Mouse (Mus musculus): ENCODE measurements at regions not wholly inside any gene's neighbourhood (a gene's known extent, or its start where the extent isn't known, plus 50 kb on each side); places are given as distances from the start of the nearest gene placed in this dataset.

GRCm38 (mm10) chr3:52531686-52532351, 263.7 kb downstream of the Foxo1 start:
- H3K36me3 ChIP-seq (ENCODE audit: control insufficient read depth, insufficient read depth) = no peaks in the 10 kb centered on the region
- H3K4me1 ChIP-seq (ENCODE audit: control insufficient read depth, insufficient read depth, low read length) = no peaks in the 10 kb centered on the region
- no peak overlapping the region for H3K27ac ChIP-seq (ENCODE audit: low read length)
- no peak overlapping the region for H3K4me2 ChIP-seq (ENCODE audit: low read depth, low read length)
- 68% methylated on average over 8 of the region's 8 CpGs for WGBS
- H3K27me3 ChIP-seq (ENCODE audit: control insufficient read depth, insufficient read depth, low read length) = peaks cover 4% of the 10 kb centered on the region
- ATAC-seq (replicated peaks; ENCODE audit: extremely low read depth, insufficient read depth, low FRiP score) = no peak
- no peaks in the 10 kb centered on the region for H3K9me3 ChIP-seq (replicated peaks; ENCODE audit: control insufficient read depth, low read length)
- no peak overlapping the region for H3K4me3 ChIP-seq (ENCODE audit: low read length)
- H3K9ac ChIP-seq (ENCODE audit: low read length) = no peak overlapping the region

GRCm38 (mm10) chr3:52530406-52530970, 262.4 kb downstream of the Foxo1 start:
- 81% methylated on average over 7 of the region's 7 CpGs for WGBS
- peaks cover 7% of the 10 kb centered on the region; the same call in 1 of the 2 replicates for H3K27me3 ChIP-seq (ENCODE audit: control insufficient read depth, insufficient read depth, low read length)
- H3K4me2 ChIP-seq (ENCODE audit: low read depth, low read length) = no peak overlapping the region
- H3K9me3 ChIP-seq (replicated peaks; ENCODE audit: control insufficient read depth, low read length) = no peaks in the 10 kb centered on the region
- H3K27ac ChIP-seq (ENCODE audit: low read length) = no peak overlapping the region
- H3K4me3 ChIP-seq (ENCODE audit: low read length) = no peak overlapping the region
- no peaks in the 10 kb centered on the region for H3K36me3 ChIP-seq (ENCODE audit: control insufficient read depth, insufficient read depth)
- ATAC-seq (replicated peaks; ENCODE audit: extremely low read depth, insufficient read depth, low FRiP score) = no peak
- H3K4me1 ChIP-seq (ENCODE audit: control insufficient read depth, insufficient read depth, low read length) = no peaks in the 10 kb centered on the region
- no peak overlapping the region for H3K9ac ChIP-seq (ENCODE audit: low read length)

- Histone ChIP-seq H3K27me3 (ENCODE audit: control insufficient read depth, insufficient read depth, low read length) (peaks cover 5% of the 10 kb centered on the region), H3K27ac (ENCODE audit: low read length) (no peak overlapping the region), H3K4me1 (ENCODE audit: control insufficient read depth, insufficient read depth, low read length) (no peaks in the 10 kb centered on the region), H3K36me3 (ENCODE audit: control insufficient read depth, insufficient read depth) (no peaks in the 10 kb centered on the region), H3K4me2 (ENCODE audit: low read depth, low read length) (no peak overlapping the region), H3K9ac (ENCODE audit: low read length) (no peak overlapping the region), H3K9me3 (replicated peaks; ENCODE audit: control insufficient read depth, low read length) (no peaks in the 10 kb centered on the region), H3K4me3 (ENCODE audit: low read length) (no peak overlapping the region)
- WGBS = 72% methylated on average over 6 of the region's 6 CpGs
- ATAC-seq (replicated peaks; ENCODE audit: extremely low read depth, insufficient read depth, low FRiP score) = no peak
These were observed 261.0 kb downstream of the Foxo1 start for GRCm38 (mm10) chr3:52529136-52529535.

GRCm38 (mm10) chr3:52528521-52528920, 260.4 kb downstream of the Foxo1 start:
- H3K4me3 ChIP-seq (ENCODE audit: low read length) = no peak overlapping the region
- H3K27ac ChIP-seq (ENCODE audit: low read length) = no peak overlapping the region
- H3K9me3 ChIP-seq (replicated peaks; ENCODE audit: control insufficient read depth, low read length) = no peaks in the 10 kb centered on the region
- H3K36me3 ChIP-seq (ENCODE audit: control insufficient read depth, insufficient read depth) = no peaks in the 10 kb centered on the region
- H3K9ac ChIP-seq (ENCODE audit: low read length) = no peak overlapping the region
- 87% methylated on average over 7 of the region's 7 CpGs for WGBS
- H3K27me3 ChIP-seq (ENCODE audit: control insufficient read depth, insufficient read depth, low read length) = peaks cover 5% of the 10 kb centered on the region; the same call in 1 of the 2 replicates
- H3K4me2 ChIP-seq (ENCODE audit: low read depth, low read length) = no peak overlapping the region
- no peak for ATAC-seq (replicated peaks; ENCODE audit: extremely low read depth, insufficient read depth, low FRiP score)
- H3K4me1 ChIP-seq (ENCODE audit: control insufficient read depth, insufficient read depth, low read length) = no peaks in the 10 kb centered on the region

- H3K9me3 ChIP-seq (replicated peaks; ENCODE audit: control insufficient read depth, low read length) = no peaks in the 10 kb centered on the region
- H3K27ac ChIP-seq (ENCODE audit: low read length) = no peak overlapping the region
- peaks cover 5% of the 10 kb centered on the region; the same call in 1 of the 2 replicates for H3K27me3 ChIP-seq (ENCODE audit: control insufficient read depth, insufficient read depth, low read length)
- H3K4me3 ChIP-seq (ENCODE audit: low read length) = no peak overlapping the region
- ATAC-seq (replicated peaks; ENCODE audit: extremely low read depth, insufficient read depth, low FRiP score) = no peak
- no peak overlapping the region for H3K4me2 ChIP-seq (ENCODE audit: low read depth, low read length)
- H3K4me1 ChIP-seq (ENCODE audit: control insufficient read depth, insufficient read depth, low read length) = no peaks in the 10 kb centered on the region
- H3K36me3 ChIP-seq (ENCODE audit: control insufficient read depth, insufficient read depth) = no peaks in the 10 kb centered on the region
- 64% methylated on average over 3 of the region's 3 CpGs for WGBS
- H3K9ac ChIP-seq (ENCODE audit: low read length) = no peak overlapping the region
These were observed 259.6 kb downstream of the Foxo1 start for GRCm38 (mm10) chr3:52527781-52528180.

- WGBS = 54% methylated on average over 14 of the region's 14 CpGs
- Histone ChIP-seq H3K27ac (ENCODE audit: low read length) (no peak overlapping the region), H3K27me3 (ENCODE audit: control insufficient read depth, insufficient read depth, low read length) (peaks cover 5% of the 10 kb centered on the region; the same call in 1 of the 2 replicates), H3K4me3 (ENCODE audit: low read length) (no peak overlapping the region), H3K4me1 (ENCODE audit: control insufficient read depth, insufficient read depth, low read length) (no peaks in the 10 kb centered on the region), H3K9me3 (replicated peaks; ENCODE audit: control insufficient read depth, low read length) (no peaks in the 10 kb centered on the region), H3K36me3 (ENCODE audit: control insufficient read depth, insufficient read depth) (no peaks in the 10 kb centered on the region), H3K9ac (ENCODE audit: low read length) (no peak overlapping the region), H3K4me2 (ENCODE audit: low read depth, low read length) (no peak overlapping the region)
- no peak for ATAC-seq (replicated peaks; ENCODE audit: extremely low read depth, insufficient read depth, low FRiP score)
These were observed 259.0 kb downstream of the Foxo1 start for GRCm38 (mm10) chr3:52527010-52527754.

GRCm38 (mm10) chr3:52522886-52523285, 254.8 kb downstream of the Foxo1 start:
- Histone ChIP-seq H3K9me3 (replicated peaks; ENCODE audit: control insufficient read depth, low read length) (no peaks in the 10 kb centered on the region), H3K4me1 (ENCODE audit: control insufficient read depth, insufficient read depth, low read length) (peaks cover 8% of the 10 kb centered on the region), H3K36me3 (ENCODE audit: control insufficient read depth, insufficient read depth) (no peaks in the 10 kb centered on the region), H3K27ac (ENCODE audit: low read length) (no peak overlapping the region), H3K9ac (ENCODE audit: low read length) (no peak overlapping the region), H3K27me3 (ENCODE audit: control insufficient read depth, insufficient read depth, low read length) (peaks cover 5% of the 10 kb centered on the region; the same call in 1 of the 2 replicates), H3K4me2 (ENCODE audit: low read depth, low read length) (no peak overlapping the region), H3K4me3 (ENCODE audit: low read length) (no peak overlapping the region)
- no peak; the same call in 1 of the 2 replicates for ATAC-seq (replicated peaks; ENCODE audit: extremely low read depth, insufficient read depth, low FRiP score)
- WGBS = 80% methylated on average over 12 of the region's 12 CpGs

- Histone ChIP-seq H3K4me3 (ENCODE audit: low read length) (no peak overlapping the region), H3K9me3 (replicated peaks; ENCODE audit: control insufficient read depth, low read length) (no peaks in the 10 kb centered on the region), H3K4me1 (ENCODE audit: control insufficient read depth, insufficient read depth, low read length) (peaks cover 8% of the 10 kb centered on the region), H3K4me2 (ENCODE audit: low read depth, low read length) (no peak overlapping the region; the same call in 1 of the 2 replicates), H3K36me3 (ENCODE audit: control insufficient read depth, insufficient read depth) (no peaks in the 10 kb centered on the region), H3K27me3 (ENCODE audit: control insufficient read depth, insufficient read depth, low read length) (peaks cover 2% of the 10 kb centered on the region; the same call in 1 of the 2 replicates), H3K9ac (ENCODE audit: low read length) (no peak overlapping the region), H3K27ac (ENCODE audit: low read length) (no peak overlapping the region)
- no peak for ATAC-seq (replicated peaks; ENCODE audit: extremely low read depth, insufficient read depth, low FRiP score)
- WGBS = 40% methylated on average over 4 of the region's 4 CpGs
These were observed 252.4 kb downstream of the Foxo1 start for GRCm38 (mm10) chr3:52520609-52520947.

All from heart, embryonic 16.5 days (tissue).